Mouse (Mus musculus) forelimb bud, embryonic 11.5 days (tissue): ENCODE data around the gene Csrp3.

ENCODE experiments used
- DNase-seq: peaks from one replicate; pipeline ENCODE4 v3.0.0-alpha.2; 2012; ENCODE audit warnings: low read depth, low spot score

Gene Csrp3

DNA sequence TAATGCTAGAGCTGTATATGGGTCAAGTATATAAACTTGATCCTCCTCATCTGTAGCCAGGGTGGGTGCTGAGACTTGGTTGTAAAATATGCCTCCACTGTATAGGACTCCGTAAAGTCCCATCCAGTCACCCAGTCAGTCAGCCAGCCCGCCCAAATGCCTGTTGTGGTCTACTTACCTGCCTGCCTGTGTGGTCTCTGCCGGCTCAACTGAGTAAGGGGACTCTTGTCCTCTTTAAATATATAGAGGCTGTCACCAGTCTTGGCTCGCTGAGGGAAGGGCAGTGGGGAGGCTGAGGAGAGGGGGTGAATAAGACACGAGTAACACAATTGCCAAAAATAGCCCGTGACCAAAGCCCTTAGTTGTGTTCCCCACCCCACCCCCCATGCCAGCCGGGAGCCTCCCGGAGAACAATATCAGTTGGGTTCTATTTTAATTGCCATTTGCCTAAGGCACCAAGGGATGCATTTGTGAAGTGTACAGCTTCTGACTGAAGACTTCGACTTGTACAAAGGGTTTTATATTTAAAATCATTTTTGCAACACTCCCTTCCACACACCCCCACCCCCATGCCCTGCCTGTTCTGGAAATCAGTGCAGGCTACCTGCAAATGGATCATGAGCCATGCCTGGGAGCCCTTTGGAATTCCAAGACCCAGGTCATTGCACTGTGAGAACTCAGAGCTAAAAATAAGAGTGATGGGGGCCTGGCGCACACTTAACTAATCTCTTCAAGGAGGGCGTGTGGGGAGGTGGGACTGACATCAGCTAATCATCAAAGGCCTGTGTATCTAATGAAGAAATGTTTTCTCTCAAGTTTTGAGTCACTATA is at the start of gene Csrp3:
Csrp3 (minus strand) TSS at position 214 of the 831 bp plus-strand sequence.
- no peak for DNase-seq

DNA sequence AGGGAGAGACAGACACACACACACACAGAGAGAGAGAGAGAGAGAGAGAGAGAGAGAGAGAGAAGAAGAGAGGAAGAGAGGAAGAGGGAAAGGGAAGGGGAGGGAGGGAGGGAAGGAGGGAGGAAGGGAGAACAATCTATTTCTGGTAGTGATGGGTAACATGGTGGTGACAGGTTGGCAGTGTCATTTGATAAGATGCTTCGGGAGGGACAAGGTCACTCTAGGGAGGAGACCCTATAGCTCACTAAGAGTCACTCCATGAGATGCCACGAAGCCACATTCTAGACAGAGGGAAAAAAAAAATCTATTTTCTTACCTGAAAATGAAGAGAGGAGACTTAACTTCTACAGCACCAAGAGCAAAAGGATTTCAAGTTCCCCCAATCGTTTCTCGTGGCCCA is 48.2 kb upstream of the Csrp3 start:
- no peak for DNase-seq

DNA sequence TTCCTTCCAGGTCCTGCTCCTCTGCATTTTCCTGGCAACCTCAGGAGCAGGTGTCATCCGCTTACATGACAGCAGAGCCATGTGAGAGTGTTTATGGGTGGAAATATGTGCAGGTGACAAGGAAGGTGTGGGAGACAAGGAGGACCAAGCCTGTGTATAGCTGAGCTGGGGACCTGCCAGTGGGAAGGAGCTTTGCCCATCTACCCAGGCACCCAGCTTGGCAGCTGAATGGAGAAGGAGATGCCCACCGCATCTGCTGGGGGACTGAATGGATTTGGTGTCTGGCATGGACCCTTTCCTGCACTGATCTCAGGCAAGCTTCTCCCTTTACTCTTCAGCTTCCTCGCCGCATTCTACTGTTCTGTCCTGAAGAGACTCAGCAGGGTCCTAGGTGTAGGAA is 47.6 kb upstream of the Csrp3 start:
- DNase-seq, result no peak

DNA sequence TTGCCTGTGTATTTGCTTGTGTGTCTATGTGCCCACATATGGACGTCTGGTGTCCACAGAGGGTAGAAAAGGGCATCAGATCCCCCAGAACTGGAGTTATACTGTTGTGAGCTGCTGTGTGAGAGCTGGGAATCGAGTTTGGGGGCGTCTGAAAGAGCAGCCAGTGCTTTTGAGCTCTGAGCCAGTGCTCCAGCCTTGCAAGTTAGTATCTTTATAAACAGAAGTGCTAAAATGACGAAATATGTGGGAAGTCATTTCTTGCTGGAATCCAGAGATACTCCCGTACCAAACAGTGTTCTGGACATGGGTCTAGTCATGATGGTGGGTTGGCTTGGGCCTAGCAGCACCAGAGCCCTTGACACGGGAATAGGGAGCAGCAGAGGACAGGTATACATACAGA is 46.9 kb upstream of the Csrp3 start:
- DNase-seq, result no peak

DNA sequence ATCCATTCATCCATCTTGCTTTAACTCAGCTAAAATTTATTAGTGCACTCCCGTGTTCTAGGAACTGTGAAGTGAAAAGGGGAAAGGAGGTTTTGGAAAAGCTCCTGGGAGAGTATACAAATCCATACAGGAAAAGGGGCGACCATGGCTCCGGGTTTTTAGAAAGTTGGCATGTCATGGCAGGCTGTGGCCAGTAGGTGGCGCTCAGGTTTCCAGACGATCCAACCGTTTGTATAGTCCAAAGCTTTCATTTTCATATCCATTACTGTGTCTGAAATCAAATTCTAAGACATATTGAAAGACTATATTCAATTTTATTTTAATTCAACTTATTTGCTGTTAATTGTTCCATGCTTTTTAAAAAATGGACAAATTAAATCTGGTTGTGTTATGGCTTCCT is 46.3 kb upstream of the Csrp3 start:
- DNase-seq, result peak; percentile 52

DNA sequence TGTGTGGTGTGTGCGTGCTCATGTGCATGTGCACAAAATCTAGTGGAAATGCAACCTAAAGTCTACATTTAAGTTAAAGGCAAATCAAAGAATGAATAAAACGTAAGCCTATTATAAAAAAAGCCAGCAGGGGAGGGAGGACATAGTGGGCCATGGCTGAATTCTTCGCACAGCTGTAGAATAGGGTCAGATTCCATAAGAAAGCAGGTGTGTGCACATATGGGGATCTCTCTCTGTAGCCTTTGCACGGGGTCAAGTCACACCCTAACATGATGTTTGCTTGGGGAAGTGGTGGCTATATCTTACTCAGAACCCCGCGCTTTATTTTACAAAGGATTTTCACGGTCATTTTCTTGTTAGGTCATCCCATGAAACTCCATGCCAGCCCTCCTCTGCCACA is 45.3 kb upstream of the Csrp3 start:
- no peak for DNase-seq

DNA sequence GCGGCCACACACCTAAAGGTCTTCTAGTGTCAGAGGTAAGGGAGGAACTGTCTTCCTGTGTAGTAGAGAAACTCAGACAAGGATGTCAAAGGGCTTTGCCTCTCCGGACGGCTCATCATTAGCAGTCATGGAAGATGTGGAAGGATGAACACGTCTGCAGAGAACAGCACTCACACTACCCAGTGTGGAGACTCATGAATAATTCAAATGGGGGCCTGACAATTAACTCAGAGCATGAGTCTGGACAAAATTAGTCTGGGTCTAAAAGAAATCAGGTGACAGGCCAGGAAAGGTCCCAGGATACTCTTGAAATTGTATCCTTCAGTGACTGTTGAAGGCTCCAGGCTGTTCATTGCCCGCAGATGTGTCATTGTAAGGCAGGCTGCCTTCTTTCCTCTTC is 43.2 kb upstream of the Csrp3 start:
- no peak for DNase-seq

DNA sequence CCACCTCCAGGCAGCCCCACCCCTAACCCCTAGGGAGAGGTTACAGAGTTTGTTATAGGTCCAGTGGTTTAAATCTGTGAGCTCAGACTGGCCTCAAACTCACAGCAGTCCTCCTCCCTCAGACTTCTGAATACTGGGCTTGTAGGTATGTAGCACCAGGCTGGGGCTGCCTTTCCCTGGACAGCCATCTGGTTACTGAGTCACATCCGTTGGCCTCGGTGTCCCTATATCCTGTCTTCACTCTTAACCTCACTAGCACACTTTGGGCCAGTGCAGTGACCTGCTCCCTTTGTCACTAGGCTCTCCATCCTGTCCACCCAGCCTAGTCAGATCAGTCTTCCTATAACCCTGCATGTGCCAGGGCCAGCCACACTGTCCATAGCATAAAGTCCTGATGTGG is 40.9 kb upstream of the Csrp3 start:
- DNase-seq, result no peak

DNA sequence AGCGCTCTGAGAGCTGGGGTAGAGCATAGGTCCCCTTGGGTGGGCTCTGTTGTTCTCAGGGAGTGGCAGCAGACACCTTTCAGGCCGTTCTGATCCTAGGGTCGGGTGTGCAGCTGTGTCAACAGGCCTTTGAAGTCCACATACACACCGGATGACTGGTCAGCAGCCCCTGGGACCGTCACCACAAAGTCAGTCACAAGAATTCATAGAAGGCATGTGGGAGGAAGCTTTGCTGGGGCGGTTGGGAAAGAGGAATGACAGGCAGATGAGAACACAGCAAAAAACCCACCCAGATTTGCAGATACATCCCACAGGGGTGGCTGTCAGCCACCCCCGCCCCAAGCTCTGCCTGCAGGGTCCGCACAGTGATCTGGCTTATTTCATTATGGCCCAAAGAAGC is 40.1 kb upstream of the Csrp3 start:
- no peak for DNase-seq

DNA sequence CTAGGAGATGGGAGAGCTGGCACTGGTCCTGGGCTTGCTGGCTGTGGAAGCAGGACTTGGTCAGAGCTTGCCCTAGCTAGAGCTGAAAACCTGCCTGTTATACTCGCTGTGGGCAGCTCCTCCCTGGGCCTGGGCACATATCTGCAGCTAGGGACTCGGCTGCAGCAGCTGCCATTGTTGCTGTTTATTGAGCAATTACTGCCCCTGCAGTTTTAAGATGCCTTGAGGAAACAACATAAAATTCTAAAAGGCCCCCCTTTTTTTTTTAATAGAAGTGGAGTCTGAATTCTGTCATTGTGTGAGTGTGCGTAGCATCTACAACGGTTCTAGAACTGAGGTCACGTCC is 36.4 kb upstream of the Csrp3 start:
- no peak for DNase-seq

DNA sequence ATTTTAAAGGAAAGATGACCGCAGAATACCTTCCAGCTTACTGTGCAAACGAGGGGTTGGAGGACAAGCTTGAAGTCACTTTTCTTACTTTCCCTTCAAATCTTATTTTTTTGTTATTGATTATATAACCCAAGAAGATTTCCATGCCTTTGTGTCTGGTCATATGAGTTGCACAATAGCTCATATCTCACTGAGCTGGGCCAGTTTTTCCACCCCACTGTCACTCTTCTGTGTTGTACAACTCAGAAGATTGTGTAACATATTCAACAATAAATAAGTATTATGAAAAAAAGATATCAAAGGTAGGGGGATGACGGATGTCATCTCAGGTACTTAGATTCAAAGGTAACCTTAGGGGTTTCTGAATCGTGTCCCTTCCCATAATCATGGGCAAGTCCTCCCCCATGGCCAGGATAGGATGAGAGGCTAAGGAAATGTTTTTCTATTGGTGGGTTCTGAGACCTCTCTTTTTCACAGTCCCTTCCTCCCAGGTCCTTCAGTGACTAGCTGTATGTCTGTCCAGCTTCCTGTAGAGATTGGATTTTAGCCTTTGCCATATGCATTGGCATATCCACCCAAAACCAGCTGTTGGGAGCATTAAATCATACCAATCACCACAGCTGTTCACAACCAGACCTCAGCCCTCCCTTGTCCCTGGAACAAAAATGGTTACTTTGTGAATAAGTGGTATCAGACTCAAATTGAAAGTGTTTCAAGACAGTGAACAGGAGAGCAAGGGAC is 35.9 kb upstream of the Csrp3 start:
- DNase-seq, result no peak

DNA sequence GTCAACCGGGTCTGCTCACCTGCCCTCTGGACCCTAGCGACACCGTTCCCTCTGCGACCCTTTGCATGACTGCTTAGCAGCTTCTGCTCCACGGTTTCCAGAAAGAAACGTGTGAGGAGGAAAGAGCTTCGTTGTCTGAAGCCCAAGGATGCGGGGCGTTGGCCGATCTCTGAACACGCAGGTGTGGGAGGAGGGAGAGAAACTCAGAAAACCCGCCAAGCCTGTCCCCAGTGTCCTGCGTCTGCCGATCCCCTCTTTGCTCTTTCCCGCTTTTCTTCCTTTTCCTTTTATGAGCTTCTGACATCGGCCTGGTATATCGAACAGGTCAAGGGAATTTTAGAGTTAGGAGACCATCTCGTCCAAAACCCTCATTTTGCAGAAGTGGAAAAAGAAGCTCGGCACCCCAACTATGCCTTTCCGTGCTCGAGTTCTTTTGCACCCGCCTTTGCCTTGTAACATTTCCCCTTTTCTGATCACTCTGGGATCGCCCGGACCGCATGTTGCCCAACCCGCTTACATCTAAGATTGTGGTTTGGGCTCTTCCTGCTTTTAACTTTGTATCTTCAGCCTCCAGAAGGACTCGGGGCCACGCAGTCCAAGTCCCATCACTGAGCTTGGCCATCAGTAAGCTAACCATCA is 34.3 kb upstream of the Csrp3 start:
- no peak for DNase-seq

DNA sequence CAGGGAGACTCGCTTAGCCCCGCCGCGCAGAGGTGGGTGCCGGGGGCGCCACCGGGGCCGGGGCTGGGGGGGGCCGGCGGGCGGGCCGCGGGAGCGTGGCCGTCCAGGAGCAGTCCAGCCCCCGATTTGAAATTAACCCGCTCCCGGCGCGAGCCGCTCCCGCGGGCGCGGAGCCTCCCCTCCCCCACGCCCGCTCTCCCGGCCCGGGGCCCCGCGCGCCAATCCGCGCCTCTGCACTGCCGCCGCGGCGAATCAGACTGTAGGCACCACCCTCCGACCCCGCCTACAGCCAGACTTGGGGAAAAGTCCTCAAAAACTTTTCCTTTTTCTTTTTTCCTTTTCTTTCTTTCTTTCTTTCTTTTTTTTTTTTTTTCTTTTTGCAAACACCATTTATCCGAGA is 33.7 kb upstream of the Csrp3 start, which contains the start of gene E2f8:
E2f8 (minus strand) TSS at position 111 of the 400 bp plus-strand sequence.
- peak; percentile 69 for DNase-seq

DNA sequence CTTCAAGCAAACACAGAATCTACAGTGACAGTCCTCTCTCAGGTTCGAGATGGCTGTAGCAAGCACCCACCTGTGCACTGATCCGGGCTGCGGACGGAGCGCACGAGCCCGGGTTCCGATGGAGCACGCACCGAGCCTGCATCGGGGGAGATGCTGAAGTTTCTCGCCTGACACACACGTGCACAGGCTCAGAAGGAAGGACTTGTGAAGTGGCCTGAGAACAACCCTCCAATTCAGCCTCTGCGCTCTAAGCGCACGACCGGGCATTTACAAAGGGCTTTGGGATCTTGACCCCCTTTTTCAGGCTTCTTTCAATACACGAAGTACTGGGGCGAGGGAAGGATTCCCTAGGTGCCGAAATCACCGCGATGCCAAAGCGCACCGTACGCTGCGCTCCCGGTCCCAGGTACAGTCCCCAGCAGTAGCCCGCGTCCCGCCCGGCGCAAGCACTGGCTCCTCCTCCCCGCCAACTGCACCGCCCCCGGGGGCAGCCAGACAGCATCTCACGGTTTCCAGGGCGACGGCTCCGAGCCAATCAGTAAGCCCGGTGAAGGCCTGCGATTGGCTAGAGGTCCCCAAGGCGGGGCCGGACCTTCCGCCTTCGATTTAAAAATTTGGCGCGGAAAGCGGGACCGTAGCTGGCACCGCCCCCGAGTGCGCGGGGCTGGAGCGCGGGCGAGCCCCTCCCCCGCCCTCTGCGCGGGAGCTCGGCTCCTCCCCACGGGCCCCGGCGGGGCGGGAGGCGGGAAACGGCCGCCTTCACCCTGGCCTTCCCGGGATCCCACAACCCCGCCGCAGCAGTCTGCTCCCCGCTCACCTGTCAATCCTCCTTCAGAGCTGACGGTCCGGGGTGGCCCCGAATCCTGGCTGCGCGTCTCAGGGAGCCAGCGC is 33.0 kb upstream of the Csrp3 start:
- peak; percentile 97 for DNase-seq

DNA sequence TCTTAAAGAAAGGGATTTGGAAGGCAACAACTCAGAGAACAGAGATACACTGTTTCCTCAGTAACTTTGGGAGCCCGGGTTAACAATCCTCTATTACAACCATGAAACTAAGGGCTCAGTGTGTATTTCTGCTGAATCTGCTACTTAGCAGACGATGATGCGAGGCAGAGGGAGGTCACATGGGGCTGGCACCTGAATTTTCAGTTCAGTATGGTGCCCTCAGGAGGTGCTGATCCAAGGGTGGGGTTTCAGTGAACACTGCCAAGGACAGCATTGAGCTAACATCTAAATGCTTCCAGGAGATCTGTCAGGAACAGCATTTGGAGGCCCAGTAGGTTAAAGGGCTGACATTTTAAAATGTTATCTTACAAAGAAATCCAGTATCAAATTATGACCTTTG is 31.7 kb upstream of the Csrp3 start:
- DNase-seq, result no peak

DNA sequence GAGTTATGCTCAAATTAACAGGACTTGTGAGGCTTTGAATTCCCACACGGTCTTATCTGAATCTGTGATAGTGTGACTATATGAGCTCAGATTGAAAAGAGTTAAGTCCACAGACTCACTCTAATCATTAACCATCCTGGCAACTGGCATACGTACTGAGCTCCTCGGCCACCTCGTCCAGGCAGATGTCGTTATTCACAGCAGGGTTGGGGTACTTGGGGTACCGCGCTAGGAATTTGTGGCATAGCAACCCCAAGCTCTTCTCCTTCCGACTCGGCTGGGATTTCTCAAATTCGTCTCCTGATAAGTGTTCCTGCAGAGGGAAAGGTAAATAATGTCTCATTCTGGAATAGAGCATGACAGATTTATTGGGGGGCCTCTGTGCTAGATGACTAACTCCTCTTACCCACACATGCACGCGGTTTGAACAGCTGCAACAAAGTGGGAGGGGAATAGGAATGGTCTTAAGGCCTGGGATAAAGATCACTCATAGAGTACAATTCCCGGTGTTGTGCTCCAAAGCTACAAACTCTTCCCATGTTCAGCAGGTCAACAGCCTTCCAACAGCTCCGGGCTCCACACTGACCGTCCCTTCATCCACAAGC is 30.1 kb upstream of the Csrp3 start:
- no peak for DNase-seq

DNA sequence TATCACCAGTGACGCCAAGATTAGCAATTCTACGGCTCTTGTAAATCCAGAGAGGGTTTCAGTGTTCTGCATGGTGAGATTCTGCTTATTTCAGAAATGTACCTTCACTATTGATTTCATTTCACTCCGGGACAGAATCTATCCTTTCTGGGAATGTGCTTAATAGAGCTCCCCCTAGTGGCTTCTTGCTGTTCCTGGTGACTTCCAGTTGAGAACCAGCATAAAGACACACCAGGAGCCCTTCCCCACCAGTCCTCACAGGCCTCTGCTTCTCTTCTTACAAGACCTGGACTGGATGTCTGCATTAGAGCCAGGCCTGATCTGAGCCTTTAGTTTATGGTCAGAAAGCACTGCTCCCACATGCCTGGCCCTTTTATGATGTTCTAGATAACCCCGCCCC is 28.7 kb upstream of the Csrp3 start:
- DNase-seq, result peak; percentile 65

DNA sequence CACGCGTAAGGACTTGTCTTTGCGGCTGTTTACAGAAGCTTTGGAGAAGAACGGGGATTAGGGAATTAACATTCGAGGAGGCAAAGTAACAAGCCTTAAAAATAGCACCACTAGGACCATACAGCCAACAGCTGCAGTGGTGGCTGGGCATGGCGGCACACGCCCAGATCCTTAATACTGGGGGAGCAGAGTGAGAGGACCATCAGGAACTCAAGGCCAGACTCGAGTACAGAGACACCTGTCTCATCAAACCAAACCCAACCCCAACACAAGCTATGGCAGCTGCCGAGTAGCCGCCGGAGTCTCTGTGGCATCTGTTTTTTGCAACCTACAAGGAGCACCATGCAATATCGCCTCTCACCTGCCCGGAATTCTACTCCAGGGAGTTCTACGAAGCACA is 27.3 kb upstream of the Csrp3 start:
- no peak for DNase-seq

DNA sequence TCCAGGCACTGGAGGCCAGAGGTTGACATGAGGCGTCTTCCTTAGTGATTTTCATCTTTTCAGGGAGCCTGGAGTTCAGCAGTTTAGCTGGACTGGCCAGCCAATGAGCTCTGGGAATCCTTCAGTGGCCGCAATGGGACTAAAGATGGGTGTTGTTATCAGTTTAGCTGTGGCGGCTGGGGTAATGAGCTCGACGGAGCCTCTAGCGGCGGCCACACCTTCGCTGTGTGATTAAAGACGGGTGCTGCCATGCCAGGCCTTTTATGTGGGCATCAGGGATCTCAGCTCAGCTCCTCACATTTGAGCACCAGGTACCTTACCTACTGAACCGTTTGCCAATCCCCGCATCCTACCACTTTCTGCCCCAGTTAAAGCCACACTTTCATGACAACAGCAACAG is 23.5 kb upstream of the Csrp3 start:
- DNase-seq, result no peak

DNA sequence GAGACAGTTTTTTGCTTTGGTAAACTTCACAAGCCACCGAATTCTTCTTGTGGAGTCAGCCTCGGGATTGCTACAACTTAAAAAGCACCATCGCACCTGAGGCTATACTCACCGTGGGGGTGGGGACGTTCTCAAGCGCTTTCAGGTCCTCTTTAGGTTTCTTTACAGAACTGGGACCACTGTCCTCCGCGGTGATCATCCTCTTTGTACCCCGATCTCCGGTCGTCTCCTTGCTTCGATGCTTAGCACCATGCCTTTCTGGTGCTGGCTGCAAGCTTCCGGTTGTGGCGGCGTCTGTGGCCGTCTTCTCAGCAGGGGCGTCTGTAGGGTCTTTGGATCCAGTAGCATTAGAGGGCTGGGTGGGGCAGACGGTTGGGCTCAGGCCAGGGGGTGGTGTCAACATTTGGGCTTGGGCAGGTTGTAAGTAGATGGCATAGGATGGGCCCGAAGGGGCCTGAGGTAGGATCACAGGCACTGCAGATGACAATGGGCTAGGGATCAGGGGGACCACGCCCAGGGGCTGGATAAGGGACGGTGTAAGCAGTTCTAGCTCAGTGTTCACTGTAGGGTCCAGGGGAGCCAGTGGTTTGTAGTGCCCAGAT is 22.8 kb upstream of the Csrp3 start:
- no peak for DNase-seq

DNA sequence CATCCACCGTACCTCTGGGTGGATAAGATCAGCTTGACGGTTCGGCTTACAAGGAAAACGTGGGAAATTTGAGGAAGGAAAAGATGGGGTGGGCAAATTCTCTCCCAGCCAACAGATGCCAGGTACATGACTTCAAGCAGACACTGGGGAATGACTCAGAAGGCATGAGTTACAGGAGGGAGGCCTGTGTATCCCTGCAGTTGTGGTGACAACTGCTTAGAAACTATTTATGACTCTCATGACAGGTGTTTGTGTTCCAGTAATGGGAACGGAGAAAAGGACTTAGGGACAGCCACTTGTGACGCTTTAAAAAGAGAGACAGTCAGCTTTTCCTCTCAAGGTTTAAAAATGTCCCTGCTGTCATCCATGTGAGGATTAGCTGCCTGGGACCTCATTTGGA is 22.3 kb upstream of the Csrp3 start:
- DNase-seq, result no peak
